Mouse (Mus musculus) cerebellum, postnatal 10 days (tissue): ENCODE results near the gene Gm10778.

Source experiments
- DNase-seq, 2 experiments: peaks; one replicate each; pipeline ENCODE4 v3.0.0; 2021; ENCODE audit warnings: mixed read lengths in 2 of 2

Gene Gm10778

GRCm38 (mm10) chr10:81648803-81649775 is at the start of gene Gm10778:
Gene Gm10778, plus strand, starts transcription at chr10:81649059.
- DNase-seq, result peak; percentile 93 to 94

- peak in 1 of 2 experiments; percentile 8 for DNase-seq
These were observed 49.2 kb upstream of the Gm10778 start for GRCm38 (mm10) chr10:81599630-81600029.

GRCm38 (mm10) chr10:81600096-81600495 is 48.8 kb upstream of the Gm10778 start:
- DNase-seq, result peak in 1 of 2 experiments; percentile 18

GRCm38 (mm10) chr10:81600738-81601203 is 48.1 kb upstream of the Gm10778 start, which contains the start of gene Tle6:
Gene Tle6, minus strand, starts transcription at chr10:81601073.
- DNase-seq, result peak; percentile 98 to 99

GRCm38 (mm10) chr10:81601396-81601905 is 47.4 kb upstream of the Gm10778 start:
- DNase-seq, result peak in 1 of 2 experiments; percentile 35

GRCm38 (mm10) chr10:81602741-81603151 is 46.1 kb upstream of the Gm10778 start:
- DNase-seq, result peak; percentile 67 to 81

- DNase-seq, result peak in 1 of 2 experiments; percentile 30
These were observed 44.6 kb upstream of the Gm10778 start for GRCm38 (mm10) chr10:81604019-81604967.

- peak; percentile 95 for DNase-seq
These were observed 43.7 kb upstream of the Gm10778 start for GRCm38 (mm10) chr10:81604968-81605665.

GRCm38 (mm10) chr10:81605666-81605973 is 43.2 kb upstream of the Gm10778 start:
- no peak for DNase-seq

GRCm38 (mm10) chr10:81605974-81606751 is 42.7 kb upstream of the Gm10778 start, which contains the start of gene BC025920:
Gene BC025920, plus strand, starts transcription at chr10:81606270.
- peak; percentile 96 to 97 for DNase-seq

- peak; percentile 64 to 65 for DNase-seq
These were observed 40.6 kb upstream of the Gm10778 start for GRCm38 (mm10) chr10:81608308-81608707.

- DNase-seq, result no peak
These were observed 36.1 kb upstream of the Gm10778 start for GRCm38 (mm10) chr10:81612779-81613178.

GRCm38 (mm10) chr10:81615486-81615885 is 33.4 kb upstream of the Gm10778 start:
- no peak for DNase-seq

- DNase-seq, result no peak
These were observed 28.9 kb upstream of the Gm10778 start for GRCm38 (mm10) chr10:81619976-81620375.

GRCm38 (mm10) chr10:81620786-81621185 is 28.1 kb upstream of the Gm10778 start:
- DNase-seq, result no peak

- no peak for DNase-seq
These were observed 25.4 kb upstream of the Gm10778 start for GRCm38 (mm10) chr10:81623441-81623840.

- DNase-seq, result peak in 1 of 2 experiments; percentile 37
These were observed 22.5 kb upstream of the Gm10778 start for GRCm38 (mm10) chr10:81626101-81626993.

GRCm38 (mm10) chr10:81626994-81627835 is 21.6 kb upstream of the Gm10778 start, which contains the start of gene Sirt6:
Gene Sirt6, minus strand, starts transcription at chr10:81627797.
- peak; percentile 95 to 96 for DNase-seq

GRCm38 (mm10) chr10:81627836-81628220 is 21.0 kb upstream of the Gm10778 start:
- peak; percentile 62 to 72 for DNase-seq
